Mouse (Mus musculus) thymus, postnatal 10 days (tissue): ENCODE measurements at regions not wholly inside any gene's neighbourhood (a gene's known extent, or its start where the extent isn't known, plus 50 kb on each side); places are given as distances from the start of the nearest gene placed in this dataset.

Experiments used
- DNase-seq, 2 experiments: peaks; one replicate each; pipeline ENCODE4 v3.0.0; 2021; ENCODE audit warnings: low spot score in 2 of 2

- no peak for DNase-seq
These were observed 56.2 kb downstream of the Gm26897 start for GRCm38 (mm10) chr5:111789904-111790303.

DNA sequence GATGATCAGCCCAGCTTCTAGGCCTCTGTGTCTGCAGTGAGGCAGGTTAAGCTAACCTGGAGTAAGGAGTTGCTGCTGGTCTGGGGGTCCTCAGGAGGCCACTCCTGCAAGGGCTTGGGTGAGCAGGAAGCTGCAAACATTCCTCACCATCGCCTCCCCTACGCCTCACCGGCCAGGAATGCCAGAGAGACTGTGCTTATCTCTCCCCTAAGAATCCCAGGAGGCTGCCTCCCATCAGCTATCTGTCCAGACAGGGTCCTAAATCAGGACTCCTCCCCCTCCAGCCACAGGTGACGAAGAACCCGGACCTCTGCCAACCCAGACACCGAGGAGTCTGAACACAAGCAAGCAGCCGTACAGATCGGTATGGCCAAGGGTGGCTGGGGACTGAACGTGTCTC is 56.8 kb downstream of the Gm26897 start:
- DNase-seq: no peak

DNA sequence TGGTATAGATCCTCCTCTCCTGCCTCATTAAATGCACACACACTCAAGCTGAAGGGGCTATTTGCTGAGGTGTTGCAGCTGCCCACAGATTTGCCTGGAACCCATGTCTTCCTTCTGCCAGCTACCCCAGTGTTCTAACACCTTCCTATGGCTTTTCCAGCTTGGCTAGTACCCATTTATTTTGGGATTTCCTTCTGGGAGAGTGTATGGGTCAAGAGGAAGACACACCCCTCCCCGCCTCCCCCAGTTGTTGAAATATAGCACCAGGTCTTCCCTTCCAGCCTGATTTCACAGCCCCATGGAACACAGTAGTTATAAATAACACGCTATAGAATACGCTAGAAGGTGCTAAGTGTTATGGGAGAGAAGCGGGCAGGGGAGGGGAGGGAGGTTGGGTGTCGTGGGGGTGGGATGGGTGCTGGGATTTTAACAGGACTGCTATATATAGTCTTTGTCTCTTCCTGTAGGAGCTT is 57.4 kb downstream of the Gm26897 start:
- DNase-seq: no peak

DNA sequence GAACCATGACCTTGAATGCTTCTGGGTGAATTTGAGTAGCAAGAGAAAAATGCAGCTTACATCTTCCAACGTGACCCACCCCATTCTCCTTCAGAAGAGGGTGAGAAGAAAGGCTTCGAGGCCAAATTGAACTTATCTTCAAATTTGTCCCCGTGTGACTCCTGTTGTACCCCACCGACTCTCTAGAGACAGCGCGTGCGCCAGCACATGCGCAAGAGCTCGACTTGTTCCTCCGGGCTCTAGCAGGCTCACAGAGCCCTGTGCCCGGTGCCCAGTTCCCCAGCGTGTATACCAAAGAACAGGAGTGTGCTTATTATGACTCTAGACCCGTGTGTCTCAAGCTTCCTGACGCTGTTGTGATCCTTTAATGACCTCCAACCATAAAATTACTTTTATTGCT is 59.0 kb downstream of the Gm26897 start:
- DNase-seq: no peak

GRCm38 (mm10) chr5:111793178-111793577 is 59.5 kb downstream of the Gm26897 start:
- DNase-seq: no peak

DNA sequence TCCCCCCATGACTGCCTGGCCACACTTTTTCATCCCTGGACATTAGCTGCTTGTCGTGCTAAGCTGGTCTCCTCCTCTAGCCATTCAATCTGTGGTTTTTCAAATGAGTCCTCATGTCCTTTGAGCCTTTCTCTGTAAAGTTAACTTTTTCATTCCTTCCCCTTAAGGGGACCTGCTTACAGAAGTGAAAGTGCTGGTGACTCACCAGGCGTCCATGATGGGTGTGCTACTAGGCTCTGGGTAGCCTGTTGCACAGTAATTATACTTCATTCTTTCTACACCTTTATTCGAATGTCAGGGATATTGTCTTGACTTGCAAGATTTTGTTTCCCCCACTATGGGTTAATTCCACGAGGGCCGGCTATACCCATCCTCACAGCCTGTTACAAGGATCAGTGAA is 63.2 kb downstream of the Gm26897 start:
- no peak for DNase-seq

DNA sequence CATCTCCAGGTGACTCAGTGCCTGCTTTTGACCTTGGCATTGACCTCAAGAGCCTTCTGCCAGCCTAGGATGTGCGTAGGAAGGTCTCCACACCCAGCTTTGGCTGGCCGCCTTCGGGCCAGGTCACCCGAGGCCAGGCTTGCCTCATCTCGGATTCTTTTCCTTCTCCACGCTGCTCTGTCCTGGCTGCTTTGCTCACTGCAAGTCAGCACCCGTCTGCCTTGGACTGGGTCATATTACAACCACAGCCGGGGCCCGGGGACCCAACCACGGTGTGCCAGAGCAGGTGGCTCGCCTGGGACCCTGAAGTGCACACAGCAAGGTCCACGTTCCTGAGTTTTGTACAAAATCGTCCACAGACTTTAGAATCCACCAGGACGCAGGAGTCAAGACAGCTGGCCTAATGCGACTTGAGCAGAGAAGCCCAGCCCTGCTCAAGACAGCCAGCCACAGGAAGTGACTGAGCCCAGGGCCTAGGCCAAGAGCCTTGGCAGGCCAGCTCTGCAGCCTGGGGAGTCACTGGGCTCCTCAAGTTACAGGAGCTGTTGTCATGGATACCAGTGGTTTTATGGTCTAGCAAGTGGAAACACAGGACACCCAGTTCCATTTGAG is 66.1 kb downstream of the Gm26897 start:
- no peak for DNase-seq

DNA sequence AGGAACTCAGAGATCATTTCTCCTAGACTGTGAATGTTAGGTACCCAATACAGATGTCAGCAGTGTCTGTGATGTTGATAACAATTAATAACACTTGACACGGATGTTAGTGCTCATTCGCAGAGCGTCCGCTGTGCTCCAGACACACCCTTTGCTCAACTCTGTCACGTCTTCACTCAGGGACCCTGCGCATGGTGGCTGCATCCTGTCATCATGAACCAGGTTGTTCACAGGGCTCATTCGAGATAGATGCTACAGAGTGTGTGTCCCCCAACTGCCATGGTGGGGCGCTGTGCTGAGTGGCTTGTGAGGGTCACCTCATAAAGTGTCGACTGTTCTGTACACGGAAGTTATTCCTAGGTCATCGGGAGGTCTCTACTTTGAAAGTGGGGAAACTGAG is 66.8 kb downstream of the Gm26897 start:
- no peak for DNase-seq

DNA sequence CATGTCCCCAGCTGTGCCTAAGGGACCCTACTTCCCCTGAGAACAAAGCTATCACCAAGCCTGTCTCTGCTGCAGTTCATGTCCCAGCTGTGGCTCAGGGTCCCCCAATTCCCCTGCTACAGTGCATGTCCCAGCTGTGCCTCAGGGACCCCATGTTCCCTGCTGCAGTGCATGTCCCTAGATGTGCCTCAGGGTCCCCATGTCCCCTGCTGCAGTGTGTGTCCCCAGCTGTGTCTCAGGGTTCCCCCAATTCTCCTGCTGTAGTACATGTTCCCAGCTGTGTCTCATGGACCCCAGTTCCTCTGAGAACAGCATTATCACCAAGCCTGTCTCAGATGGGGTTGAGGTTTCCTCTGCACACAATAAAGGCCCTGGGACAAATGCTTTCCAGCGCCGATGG is 67.3 kb downstream of the Gm26897 start:
- DNase-seq: no peak

GRCm38 (mm10) chr5:111804542-111804941 is 70.8 kb downstream of the Gm26897 start:
- DNase-seq: no peak

DNA sequence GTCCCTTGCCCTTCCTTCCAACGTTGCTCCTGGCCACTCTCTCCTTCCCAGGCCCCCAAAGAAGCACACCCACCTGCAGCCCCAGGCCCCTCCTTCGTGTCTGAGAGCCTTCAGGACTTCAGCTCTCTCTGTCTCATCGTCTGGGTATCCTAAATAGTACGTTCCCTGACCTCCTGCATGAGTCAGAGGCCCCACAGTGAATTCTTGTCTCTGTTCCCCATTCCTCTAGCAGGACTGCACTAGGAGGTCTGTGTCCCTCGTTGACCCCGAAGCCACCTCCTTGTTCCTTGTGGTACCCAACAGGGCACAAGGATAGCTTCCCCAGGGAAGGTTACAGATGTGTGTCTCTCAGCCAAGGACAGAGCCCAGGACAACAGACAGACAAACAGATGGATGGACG is 71.4 kb downstream of the Gm26897 start:
- DNase-seq: no peak

GRCm38 (mm10) chr5:111805761-111806191 is 72.1 kb downstream of the Gm26897 start:
- DNase-seq: no peak

DNA sequence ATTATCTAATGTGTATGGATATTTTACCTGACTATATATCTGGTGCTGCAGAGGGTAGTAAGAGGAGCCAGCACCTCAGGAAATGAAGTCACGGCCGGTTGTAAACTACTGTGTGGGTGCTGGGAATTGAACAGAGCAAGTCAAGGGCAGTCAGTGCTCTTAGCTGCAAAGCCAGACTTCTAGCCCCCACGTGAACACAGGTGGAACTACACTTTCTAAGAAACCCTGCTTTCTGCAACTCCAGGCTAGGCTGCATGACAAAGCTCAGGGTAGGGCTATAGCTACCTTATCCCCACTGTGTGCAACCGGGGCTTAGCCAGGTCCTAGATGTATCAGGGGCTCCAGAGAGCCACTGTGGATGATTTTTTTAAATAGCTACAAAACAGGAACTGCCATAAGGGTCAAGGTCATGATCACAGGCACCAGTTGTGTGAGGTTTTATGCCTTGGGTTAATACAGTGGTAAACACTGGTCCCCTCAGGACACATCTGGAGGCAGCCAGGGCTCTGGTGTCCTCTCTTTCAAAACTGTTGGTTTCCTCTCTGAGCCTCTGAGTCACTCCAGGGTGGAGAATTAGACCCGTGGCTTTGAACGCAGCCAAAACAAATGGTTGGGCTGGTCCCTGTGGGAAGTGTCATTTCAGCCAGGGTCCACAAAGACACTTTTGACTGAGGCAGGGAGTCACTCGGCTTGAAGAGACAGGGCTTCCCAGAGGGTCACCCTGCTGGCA is 76.5 kb downstream of the Gm26897 start:
- no peak for DNase-seq

DNA sequence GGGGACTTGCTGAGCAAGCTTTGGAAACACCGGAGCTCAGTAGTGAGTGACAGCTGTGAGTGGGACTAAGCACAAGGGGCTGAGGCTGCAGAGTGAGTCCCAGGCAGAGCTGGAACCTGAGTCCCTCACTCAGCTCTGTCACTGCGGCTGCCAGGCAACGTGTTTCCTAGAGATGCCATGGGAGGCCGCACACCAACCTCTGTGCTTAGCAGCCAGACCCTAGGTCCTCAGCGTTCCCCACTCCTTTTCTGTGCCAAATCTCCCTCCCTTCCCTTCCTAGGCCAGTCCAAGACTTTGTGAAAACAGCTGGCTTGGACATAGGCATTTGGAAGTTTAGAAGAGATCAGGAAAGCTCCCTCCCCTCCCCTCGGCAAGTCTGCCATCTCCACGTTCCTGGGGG is 78.9 kb downstream of the Gm26897 start:
- DNase-seq: no peak

DNA sequence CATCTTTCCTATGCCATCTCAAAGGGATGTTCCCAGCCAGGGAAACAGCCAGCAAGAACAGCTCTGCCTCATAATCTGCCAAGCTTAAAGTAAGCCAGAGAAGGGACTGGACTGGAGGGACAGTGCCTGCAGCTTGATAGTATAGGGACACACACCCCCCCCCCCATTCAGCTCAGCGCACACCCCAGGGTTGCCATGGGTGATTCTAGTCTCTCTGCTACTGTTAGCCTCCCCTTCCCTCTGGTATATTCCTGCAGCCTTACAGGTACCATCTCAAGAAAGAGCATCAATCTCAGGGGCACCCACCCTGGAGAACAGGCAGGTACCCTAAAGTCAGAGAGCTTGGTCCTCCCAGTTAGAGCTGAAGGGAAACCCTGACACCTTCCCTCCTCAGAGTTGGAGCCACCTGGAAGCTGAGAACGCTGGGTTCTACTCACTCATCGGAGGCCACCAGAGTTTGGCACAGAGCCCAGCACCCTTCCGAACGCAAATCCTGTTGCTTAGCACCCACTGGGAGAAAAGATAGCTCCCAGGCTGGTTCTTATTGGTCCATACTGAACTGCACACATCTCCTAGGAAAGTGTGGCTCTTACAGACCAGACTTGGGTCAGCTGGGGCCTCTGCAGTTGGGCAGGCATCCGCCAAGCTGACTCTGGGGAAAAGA is 79.5 kb downstream of the Gm26897 start:
- DNase-seq: no peak

DNA sequence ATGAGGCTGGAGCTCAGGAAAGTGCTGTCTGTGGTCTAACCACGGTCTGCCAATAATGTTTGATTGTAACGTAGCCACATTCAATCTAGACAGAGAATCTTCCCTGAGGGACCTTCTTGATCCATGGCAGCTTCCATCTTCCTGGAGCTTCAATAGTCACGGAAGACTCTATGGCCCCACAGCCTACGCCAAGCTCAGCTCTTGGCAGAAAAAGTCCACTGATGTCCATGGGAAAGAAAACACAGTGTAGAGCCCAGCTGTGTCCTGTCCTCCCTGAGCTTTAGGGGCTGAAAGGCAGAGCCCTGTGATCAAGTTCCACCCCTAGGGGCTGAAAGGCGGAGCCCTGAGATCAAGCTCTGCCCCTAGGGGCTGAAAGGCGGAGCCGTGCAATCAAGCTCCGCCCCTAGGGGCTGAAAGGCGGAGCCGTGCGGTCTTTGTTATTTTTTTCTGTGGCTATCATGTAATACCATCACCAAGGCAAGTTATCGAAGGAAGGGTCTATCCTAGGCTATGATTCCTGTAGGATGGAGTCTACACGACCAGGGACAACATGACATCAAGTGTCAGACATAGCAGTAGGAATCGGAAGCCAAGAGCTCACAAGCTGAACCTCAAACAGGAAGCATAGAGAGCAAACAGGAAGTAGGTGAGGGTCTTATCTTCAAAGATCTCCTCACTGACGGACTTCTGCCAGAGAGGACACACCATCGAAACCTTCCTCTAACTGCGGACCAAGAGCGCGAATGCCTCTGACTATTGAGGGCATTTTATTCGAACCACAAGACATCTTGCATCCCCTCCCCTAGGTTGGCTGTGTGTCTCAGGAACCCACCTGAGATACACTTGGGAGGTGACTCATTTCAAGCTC is 81.4 kb downstream of the Gm26897 start:
- DNase-seq: peak; percentile 7 to 19

- DNase-seq: no peak
These were observed 87.2 kb downstream of the Gm26897 start for GRCm38 (mm10) chr5:111820963-111821362.

GRCm38 (mm10) chr5:111822882-111823281 is 89.2 kb downstream of the Gm26897 start:
- DNase-seq: no peak

GRCm38 (mm10) chr5:111823420-111823819 is 89.7 kb downstream of the Gm26897 start:
- DNase-seq: no peak

GRCm38 (mm10) chr5:111823842-111824241 is 90.1 kb downstream of the Gm26897 start:
- no peak for DNase-seq

DNA sequence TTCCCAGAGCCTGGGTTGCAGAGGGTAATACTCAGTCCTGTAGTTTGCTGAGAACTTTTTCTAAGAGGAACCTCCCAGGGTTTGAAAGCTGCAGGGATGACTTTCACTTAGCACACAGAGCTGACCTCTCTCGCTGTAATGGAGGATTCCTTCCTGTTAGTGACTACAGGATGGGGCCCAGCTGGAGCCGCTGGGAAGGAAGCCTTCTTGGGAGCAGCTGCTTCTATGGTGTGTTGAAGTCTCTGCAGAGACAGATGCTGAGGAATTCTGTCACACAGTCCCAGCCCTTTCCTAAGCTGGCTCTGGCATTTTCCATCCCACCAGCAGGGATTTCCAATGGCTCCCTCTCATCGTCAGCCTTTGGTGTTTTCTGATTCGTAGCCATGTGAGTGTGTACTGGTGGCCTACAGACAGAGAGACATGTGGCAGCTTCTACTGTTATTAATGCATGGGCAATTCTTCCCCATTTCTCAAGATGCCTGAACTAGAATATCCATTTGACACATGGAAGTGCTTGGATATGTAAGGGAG is 90.9 kb downstream of the Gm26897 start:
- no peak for DNase-seq

GRCm38 (mm10) chr5:111829891-111830290 is 96.2 kb downstream of the Gm26897 start:
- no peak for DNase-seq
